Mouse (Mus musculus): ENCODE measurements at regions not wholly inside any gene's neighbourhood (a gene's known extent, or its start where the extent isn't known, plus 50 kb on each side); places are given as distances from the start of the nearest gene placed in this dataset.
A peak's percentile ranks its signal among the peaks of the same experiment; 100 is the strongest.
"Not testable (repeated sequence)": the region's sequence is repeated elsewhere in the genome, so short reads cannot be mapped to it uniquely, and the experiment has no call there.

DNA sequence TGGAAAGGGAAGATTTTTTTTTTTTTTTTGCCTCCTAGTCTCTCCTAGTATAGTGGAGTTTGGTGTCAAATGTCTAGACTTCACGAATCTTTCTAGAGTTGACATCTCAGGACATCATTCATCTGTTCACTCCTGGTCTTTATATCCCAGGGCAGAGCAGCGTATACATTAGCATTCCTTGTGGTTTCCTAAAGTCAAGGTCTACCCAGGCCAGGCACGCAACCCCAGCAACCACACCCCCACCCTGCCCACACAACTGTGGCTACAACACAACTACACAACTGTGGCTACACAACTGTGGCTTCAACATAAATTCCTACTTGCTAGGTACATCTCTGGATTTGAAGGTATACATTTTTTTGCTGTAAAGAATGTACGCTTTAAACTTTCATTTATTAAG is 122.2 kb downstream of the Ppp1r3a start:
- no peak for DNase-seq (ENCODE audit: low read depth, low spot score)

DNA sequence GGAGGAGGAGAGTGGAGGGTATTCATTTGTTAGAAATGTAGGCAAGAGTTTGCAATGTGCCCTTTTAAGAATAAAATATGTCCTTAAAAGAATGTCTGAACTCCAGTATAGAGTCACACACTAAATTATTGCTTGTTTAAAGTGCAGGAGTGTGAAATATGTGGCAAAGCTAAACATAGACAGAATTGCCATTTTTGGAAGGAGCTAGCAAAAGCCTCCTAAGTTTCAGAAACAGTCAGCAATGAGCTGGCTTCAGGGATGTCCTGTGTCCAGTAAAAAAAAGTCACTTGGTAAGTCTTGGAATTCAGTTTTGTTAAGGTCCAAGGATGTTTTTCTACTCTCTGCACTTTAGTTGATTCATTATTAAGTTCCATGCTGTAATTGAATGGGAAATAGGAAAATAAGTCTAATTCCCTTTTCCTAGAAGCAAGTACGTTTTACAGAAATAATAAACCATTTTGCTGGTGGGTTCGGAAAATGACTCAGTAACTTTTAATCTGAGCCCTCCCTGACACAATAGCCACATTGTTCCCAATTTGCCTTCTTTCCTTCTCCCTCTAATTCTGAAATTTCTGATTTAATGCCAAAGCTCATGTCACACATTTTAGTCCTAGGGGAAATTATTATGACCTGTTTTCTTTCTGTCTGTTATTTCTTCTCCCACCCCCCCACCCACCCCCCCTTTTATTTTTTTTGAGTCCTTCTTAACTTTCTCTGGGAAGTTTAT is 123.2 kb downstream of the Ppp1r3a start:
- no peak for DNase-seq (ENCODE audit: low read depth, low spot score)

DNA sequence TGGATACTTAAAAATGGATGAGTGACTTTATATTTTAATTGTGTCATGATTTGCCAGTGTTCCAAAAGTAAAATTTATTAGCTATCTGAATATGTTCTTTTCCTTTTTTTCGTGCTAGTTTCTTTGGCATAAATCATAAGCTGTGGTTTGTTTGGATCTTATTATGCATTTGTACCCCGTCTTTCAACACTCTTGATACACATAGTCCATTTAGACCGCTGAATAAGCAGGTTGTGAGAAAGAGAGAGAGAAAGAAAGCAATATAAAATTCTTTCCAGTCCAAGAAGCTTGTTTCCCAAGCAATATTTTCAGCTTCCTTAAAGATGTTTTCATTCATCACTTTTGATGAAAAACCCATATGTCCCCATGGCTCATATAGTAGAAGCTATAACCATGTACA is 138.4 kb downstream of the Ppp1r3a start:
- no peak for DNase-seq (ENCODE audit: low read depth, low spot score)

DNA sequence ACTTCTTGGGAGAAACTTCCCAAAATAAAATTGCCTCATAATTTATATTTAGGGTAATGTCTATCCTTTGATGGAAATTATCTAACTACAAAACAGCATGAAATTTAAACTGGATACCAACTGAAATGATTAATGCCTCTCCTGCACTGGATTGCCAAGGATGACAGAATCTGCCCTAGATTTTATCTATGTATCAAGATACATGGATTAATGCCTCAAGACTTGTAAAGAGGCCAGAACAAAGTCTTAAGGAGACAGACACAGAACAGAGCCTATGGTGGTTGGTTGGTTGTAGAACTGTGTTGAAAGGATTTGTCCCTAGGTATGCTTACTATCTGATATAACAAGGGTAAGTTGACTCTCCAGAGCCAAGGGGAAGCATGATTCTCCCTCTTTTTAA is 147.0 kb downstream of the Ppp1r3a start:
- no peak for DNase-seq (ENCODE audit: low read depth, low spot score)

DNA sequence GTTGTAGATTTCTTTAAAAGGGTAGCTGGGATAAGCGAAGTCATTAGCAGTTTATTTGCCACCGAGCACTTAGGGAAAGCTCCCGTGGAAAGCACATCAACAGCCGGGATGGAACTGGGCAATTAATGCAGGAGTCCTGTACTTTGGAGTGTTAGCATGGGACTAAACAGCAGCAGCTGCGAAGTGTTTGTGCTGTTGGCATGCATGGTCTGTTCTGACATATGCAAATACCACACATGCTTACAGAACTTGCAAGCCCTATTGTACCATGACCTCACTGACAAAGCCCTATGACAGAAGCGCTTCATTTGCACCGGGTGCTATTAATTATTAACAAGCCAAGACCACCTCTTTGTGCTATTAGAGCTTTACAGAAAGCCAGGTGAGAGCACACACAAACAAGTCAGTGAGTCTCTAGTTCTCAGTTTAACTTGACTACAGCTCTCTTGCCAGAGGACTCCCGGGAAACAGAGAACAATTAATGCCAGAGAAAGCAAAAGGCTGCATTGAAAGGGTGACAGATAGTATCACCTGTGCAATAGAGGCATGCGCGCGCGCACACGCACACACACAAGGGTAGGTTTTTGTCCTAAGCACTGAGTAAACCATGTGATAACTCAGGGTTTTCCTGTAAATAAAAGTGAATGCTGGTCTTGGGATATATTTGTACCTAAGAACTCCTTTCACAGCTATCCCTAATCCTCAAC is 154.4 kb downstream of the Ppp1r3a start:
- DNase-seq (ENCODE audit: low read depth, low spot score), result no peak

DNA sequence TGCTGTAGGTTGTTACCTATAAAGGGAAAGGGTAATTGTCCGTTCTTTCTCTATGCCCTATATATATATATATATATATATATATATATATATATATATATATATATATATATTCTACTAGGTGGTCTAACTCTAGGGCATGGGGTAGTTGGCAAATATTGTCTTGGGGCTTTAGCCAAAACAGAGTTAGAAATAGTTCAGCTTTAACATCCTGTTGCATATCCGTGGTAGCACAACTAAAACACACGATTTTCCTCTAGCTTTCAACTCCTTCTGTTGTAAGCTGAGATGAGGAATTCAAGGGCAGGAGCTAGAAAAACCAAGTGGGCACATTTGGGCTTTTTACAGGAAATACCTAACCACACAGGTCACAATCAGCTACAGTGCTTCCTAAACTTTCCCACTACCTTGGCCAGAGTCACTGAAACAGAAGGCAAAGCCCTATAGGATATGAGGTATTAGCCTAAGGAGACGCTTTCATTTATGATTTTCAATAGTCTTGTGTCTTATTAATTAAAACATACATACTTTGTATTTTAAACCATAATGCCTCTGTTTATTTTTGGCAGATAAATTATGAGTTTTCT is 158.1 kb downstream of the Ppp1r3a start:
- DNase-seq (ENCODE audit: low read depth, low spot score), result no peak

DNA sequence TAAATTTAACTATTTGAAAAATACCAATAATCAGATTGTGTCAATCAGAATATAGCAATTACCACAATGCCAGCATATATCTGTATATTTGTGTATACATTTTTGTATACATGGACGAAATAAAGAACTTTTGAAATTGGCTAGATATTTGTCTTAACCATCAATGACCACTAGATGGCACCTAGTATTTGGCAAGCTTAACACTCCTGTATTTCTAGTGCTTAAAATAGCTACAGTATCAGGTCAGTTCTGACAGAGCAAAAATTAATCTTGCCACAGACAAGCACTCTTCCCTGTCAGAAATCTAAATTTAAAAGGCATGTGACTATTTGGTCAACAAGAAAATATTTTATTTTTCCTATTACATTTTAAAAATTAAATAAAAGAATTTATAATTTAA is 169.2 kb downstream of the Ppp1r3a start:
- peak; percentile 22 for DNase-seq (ENCODE audit: low read depth, low spot score)

DNA sequence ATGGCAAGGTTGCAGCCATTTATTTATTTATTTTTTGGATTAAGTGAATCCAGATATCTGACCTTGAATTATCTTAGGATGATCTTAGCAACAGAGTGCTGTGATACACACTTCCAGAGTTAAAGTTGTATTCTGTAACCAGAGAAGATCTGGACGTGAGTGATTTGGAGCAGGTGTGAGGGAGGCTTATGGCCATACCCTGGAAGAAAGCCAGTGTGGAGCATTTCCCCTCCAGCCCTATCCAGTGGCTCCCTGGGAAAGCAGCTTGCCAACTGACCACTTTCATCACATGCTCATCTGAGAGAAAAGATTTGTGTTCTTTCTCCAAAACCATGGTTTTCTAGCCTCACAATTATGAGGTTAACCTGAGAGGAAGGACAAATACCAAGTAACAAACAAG is 171.2 kb downstream of the Ppp1r3a start:
- DNase-seq (ENCODE audit: low read depth, low spot score), result no peak

DNA sequence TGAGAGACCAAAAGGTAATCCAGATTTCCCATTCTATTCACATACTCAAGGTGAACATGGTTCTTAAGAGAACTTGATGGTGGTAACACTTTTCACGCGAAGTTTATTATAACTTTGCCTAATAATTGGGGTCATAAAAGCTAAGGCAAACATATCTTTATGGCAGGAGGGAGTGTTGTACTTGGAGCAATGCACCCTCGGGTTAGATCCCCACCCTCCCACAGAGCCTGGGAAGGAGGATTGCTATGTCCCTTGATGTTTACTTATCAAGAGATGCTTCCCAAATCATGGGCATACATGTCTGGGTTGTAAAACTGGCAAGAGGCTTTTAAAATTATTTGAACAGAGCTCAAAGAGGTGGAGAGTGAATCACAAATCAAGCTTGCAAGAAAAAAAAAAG is 180.5 kb downstream of the Ppp1r3a start:
- no peak for DNase-seq (ENCODE audit: low read depth, low spot score)

DNA sequence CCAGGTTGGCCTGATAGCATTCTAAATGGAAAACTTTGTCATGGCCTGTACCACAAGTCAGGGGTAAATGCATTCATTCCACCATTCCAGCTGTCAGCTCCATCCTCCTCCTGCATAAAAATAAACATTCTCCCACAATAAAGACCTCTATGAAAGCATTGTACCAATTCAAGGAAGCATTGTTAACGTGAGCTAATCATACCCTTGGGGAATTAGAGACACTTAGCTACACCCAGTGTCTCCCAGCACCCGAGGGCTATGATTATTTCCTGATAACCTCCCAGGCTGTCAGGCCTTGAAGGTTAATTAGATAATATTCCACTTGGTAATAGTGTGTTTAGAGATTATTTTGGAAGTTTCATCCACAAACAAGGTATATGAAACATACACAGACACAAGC is 182.1 kb downstream of the Ppp1r3a start:
- no peak for DNase-seq (ENCODE audit: low read depth, low spot score)

DNA sequence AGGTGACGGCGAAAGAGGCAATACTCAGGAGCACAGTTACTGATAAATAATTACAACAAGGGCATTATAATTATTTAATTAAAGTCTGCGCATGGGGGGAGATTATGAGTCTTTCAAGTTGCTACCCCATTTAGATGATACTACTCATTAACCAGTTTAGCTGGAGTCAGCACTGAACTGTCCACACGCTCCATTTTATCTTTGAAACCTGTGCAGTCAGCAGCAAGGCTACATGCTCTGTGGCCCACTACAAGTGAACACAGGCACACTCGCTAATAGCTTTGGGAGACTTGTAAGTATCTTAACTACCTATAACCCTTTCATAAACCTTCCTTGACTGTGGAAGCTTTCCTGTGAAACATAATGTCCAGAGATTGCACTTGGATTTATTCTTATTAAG is 214.7 kb downstream of the Ppp1r3a start:
- no peak for DNase-seq (ENCODE audit: low read depth, low spot score)

DNA sequence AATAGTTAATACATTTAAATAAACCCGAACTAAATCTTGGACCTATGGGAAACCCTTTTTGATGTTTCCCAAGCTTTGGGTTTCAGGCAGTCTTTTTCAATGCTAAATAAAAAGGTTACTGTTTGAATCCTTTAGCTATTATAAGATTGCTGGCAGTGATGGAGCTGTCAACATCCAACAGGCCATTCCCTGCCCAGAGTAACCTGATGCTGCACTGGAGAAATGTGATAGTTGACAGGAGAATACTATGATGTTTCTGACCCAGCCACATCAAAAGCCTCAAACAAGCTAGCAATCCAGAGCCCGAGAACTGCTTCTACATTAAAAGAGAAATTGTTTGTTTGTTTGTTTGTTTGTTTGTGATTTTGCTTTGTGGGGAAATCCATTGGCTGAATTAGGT is 226.0 kb downstream of the Ppp1r3a start:
- no peak for DNase-seq (ENCODE audit: low read depth, low spot score)

DNA sequence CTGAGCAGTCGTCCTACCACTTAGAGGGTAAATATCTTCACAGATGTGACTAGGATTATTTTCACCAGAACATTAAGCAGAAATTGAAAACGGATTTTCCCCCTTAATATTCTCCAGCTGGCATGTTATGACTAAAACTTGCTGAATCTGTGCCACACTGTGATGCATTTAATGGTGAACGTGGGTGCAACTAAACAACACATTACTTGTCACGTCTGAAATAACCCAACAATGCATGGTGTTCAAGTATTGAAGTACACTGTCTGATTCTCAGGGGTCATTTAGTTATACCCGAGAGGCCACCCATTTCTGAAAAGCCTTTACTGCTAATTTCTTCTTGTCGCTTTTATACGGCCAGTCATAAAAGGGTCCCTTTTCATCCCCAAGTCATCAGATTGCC is 226.5 kb downstream of the Ppp1r3a start:
- no peak for DNase-seq (ENCODE audit: low read depth, low spot score)

DNA sequence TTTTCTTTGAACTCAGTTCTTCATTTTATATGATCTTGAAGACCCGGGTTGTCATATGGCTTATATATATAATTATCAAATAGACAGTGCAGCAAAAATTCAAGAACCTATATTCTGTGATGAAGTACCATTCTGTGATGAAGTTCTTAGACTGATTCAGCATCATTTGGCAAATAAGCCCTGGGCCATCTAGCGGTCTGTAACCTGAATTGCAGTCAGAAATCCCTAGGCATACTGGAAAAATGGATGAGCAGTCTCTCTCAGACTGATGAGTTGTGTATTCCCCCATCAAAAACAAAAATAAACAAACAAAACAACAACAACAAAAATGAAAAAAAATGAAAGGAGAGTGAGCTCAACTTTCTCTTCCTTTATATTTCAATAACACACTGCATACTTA is 232.3 kb downstream of the Ppp1r3a start:
- no peak for DNase-seq (ENCODE audit: low read depth, low spot score)

DNA sequence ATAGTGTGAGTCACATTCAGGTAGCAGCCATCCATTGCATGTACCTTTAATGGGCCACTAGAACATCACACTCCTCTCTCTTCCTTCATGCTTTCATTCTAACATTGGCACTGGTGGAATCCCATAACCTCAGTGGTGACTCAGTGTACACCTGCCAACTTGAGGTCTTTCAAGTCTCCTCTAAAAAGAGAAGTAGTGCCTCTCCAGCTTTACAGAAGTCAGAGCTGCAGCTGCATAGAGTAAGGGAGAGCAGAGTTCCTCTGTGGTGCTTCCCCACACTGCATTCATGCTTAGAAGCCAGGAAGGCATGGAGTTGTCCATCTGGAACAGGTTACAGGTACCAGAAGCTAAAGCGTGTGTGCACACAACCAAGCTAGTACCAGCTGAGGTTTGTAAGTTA is 233.8 kb downstream of the Ppp1r3a start:
- DNase-seq (ENCODE audit: low read depth, low spot score), result no peak

DNA sequence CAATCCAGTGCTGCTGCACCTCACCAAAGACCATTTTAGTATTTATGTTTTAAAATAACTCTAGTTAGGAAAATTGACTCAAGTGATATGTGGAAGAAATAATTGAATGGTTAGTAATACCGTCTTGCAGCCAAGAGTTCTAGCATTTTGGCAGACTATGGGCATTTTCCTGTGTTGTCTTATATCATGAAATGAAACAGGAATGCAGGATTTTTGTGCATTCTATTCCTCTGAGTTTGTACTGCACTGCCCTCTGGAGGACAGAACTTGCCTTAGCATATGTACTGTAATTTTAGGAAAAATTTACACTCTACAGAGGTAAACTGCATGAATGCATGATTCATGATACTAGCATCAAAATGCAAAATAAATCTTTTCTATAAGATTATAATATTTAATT is 250.9 kb downstream of the Ppp1r3a start:
- no peak for DNase-seq (ENCODE audit: low read depth, low spot score)

DNA sequence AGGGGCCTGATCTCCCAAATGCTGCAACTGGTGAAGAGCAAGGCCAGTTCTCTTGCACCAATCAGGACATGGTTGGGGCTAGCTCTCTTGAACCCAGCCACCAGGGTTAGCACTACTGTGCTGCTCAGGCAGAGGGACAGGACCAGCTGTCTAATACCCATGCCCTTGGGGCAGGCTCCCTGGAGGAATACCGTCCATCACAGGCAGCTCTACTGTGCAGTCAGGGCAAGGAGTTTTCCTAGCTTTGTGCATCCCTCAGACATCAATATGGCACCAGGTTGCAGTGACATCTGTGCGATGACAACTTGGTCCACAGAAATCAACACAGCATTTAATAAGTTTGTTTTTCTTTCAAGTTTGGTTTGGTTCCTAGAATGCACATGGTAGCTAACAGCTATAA is 254.4 kb downstream of the Ppp1r3a start:
- no peak for DNase-seq (ENCODE audit: low read depth, low spot score)

DNA sequence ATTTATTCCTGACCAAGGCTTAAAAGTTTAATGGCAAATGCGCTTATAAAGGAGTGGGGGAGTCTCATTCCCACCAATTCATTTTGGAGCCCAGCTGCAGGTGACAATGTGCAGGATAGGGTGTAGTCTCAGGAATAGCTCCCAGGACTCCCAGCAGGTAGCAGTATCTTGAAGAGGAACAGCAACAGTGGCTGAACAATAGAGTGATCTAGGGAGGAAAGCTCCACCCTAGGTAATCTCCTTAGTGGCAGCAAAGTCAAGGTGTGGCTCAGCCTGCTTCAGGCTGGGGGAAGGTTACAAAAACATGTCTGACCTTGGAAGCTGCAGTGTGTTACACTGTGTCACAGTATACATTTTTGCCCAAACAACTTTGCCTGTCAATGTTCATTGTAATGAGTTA is 255.2 kb downstream of the Ppp1r3a start:
- DNase-seq (ENCODE audit: low read depth, low spot score), result not testable (repeated sequence)

DNA sequence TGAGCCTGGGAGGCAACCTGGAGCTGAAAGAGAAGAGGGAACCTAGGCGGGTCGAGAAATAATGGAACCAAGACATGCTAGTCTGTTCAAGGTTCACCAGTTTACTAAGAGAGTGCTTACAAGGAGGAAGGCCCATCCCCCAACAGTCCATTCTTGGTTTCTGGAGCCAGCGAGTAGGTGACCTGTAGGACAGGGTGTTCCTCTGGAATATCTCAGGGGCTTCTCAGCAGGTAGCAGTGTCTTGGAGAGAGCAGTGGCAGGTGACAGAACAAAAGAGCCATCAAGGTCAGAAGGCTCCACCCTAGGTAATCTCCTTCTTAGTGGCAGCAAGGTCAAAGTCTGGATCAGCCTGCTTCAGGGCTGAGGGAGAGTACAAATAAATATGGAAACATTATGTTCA is 268.4 kb downstream of the Ppp1r3a start:
- DNase-seq (ENCODE audit: low read depth, low spot score), result not testable (repeated sequence)

DNA sequence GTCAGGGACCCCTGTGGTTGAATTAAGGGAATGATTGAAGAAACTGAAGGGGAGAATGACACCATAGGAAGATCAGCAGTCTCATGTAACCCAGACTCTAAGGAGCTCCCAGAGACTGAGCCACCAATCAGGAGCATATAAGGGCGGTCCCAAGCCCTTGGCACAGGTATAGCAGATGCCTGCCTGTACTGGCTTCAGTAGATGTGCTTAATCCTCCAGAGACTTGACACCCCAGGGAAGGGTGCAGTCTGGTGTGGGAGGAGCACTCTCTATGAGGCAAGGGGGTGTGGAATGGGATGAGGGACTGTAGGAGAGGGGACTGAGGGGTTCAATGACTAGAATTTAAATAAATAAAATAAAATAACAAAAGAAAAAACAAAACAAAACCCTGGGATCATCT is 298.7 kb downstream of the Ppp1r3a start:
- DNase-seq (ENCODE audit: low read depth, low spot score), result no peak

DNA sequence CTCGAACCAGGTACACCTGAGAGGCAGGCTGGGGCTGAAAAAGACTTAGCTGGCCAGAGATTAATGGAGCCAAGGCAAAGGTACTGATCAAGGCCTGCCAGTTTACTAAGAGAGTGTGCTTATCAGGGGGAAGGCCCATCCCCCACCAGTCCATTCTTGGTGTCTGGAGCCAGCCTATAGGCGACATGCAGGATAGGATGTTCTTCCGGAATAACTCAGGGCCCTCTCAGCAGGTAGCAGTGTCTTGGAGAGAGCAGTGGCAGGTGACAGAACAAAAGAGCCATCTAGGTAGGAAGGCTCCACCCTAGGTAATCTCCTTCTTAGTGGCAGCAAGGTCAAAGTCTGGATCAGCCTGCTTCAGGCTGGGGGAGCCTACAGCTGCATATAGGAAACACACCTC is 301.8 kb downstream of the Ppp1r3a start:
- DNase-seq (ENCODE audit: low read depth, low spot score), result not testable (repeated sequence)

DNA sequence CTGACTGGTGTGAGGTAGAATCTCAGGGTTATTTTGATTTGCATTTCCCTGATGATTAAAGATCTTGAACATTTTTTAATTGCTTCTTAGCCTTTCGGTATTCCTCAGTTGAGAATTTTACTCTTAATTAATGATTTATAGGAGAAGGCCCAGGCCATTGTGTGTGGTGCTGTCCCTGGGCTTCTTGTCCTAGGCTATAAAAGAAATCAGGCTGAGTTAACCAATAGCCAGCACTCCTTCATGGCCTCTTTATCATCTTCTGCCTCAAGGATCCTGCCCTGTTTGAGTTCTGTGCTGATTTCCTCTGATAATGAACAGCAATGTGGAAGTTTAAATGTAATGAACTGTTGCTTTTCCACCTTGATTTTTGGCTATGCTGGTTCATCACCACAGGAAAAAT is 323.3 kb downstream of the Ppp1r3a start:
- DNase-seq (ENCODE audit: low read depth, low spot score), result no peak

DNA sequence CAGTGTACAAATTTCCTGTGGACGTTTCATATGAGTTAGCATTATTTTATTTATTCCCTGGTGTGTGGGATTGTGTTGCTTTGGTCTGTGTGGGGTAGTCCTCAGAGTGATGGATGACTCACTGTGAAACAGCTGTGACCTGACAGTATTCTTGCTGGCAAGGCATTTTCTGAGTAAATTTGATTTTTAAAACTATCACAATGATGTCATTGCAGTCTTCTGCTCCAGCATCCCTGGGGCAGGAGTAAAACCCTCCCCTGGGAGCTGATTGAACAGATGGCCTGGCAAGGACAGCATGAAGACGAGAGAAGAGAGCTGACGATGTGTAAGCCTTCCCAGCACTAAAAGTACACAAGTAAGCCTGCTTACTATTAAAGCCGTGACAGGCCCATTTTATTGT is 345.3 kb downstream of the Ppp1r3a start:
- DNase-seq (ENCODE audit: low read depth, low spot score), result no peak

Data from embryo, embryonic 11.5 days (tissue).